Mouse (Mus musculus): ENCODE results near the gene Spib.

The Spib gene

GRCm38 (mm10) chr7:44486927-44487575 lies 44.8 kb downstream of the Spib start:
- DNase-seq (ENCODE audit: low spot score): no peak

GRCm38 (mm10) chr7:44485572-44486195 lies 46.2 kb downstream of the Spib start:
- no peak for DNase-seq (ENCODE audit: low spot score)

- no peak for DNase-seq (ENCODE audit: low spot score)
Observed at GRCm38 (mm10) chr7:44484841-44485571, 46.9 kb downstream of the Spib start.

GRCm38 (mm10) chr7:44484109-44484508 lies 47.8 kb downstream of the Spib start:
- DNase-seq (ENCODE audit: low spot score): no peak

- DNase-seq (ENCODE audit: low spot score): no peak
Observed at GRCm38 (mm10) chr7:44482836-44483435, 48.9 kb downstream of the Spib start.

Measured in ovary, adult 18-20 months (tissue).